Mouse (Mus musculus): ENCODE measurements around the gene Atf5. TPM values are rescaled to one million over a fixed set of nuclear protein-coding genes. Genes with fewer than 3 reads are reported as not detected.

Gene Atf5
- polyA plus RNA-seq, 2 experiments: 3.7 to 47.9 TPM

- H3K27ac ChIP-seq (replicated peaks; ENCODE audit: low read depth, low read length): no peak overlapping the region
Measured at GRCm38 (mm10) chr7:44810819-44811557, 5.5 kb downstream of the Atf5 start.

GRCm38 (mm10) chr7:44810365-44810764 is 6.1 kb downstream of the Atf5 start:
- Histone ChIP-seq H3K4me1 (ENCODE audit: control insufficient read depth, insufficient read depth, low read length) (peaks cover 5% of the 10 kb centered on the region), H3K4me3 (replicated peaks; ENCODE audit: low read length) (no peak overlapping the region), H3K36me3 (ENCODE audit: control insufficient read depth, insufficient read depth, low read length) (peaks cover 11% of the 10 kb centered on the region; the same call in 1 of the 2 replicates), H3K27ac (replicated peaks; ENCODE audit: low read depth, low read length) (no peak overlapping the region), H3K4me2 (replicated peaks; ENCODE audit: low read depth, low read length, severe bottlenecking) (no peak overlapping the region), H3K9ac (ENCODE audit: low read depth, low read length, severe bottlenecking) (no peak overlapping the region), H3K9me3 (ENCODE audit: control insufficient read depth, low read length) (no peaks in the 10 kb centered on the region), H3K27me3 (ENCODE audit: control insufficient read depth, insufficient read depth, low read length) (no peaks in the 10 kb centered on the region)
- ATAC-seq (ENCODE audit: low FRiP score, low read depth) (no peak), DNase-seq (ENCODE audit: low spot score) (no peak)
- WGBS: 85% methylated on average over 4 of the region's 4 CpGs
- no peak for TF ChIP-seq POLR2A (IDR thresholded peaks at IDR 0.05; ENCODE audit: borderline replicate concordance, extremely low read depth, insufficient read depth, insufficient read length)

More at GRCm38 (mm10) chr7:44810819-44811557, 5.5 kb downstream of the Atf5 start:
- Histone ChIP-seq H3K4me2 (replicated peaks; ENCODE audit: low read depth, low read length, severe bottlenecking) (no peak overlapping the region), H3K4me1 (ENCODE audit: control insufficient read depth, insufficient read depth, low read length) (peaks cover 5% of the 10 kb centered on the region), H3K9me3 (ENCODE audit: control insufficient read depth, low read length) (no peaks in the 10 kb centered on the region), H3K36me3 (ENCODE audit: control insufficient read depth, insufficient read depth, low read length) (peaks cover 11% of the 10 kb centered on the region; the same call in 1 of the 2 replicates), H3K4me3 (replicated peaks; ENCODE audit: low read length) (no peak overlapping the region), H3K27me3 (ENCODE audit: control insufficient read depth, insufficient read depth, low read length) (no peaks in the 10 kb centered on the region), H3K9ac (ENCODE audit: low read depth, low read length, severe bottlenecking) (no peak overlapping the region)
- ATAC-seq (ENCODE audit: low FRiP score, low read depth) (no peak), DNase-seq (ENCODE audit: low spot score) (no peak)
- WGBS: 91% methylated on average over 7 of the region's 7 CpGs
- no peak for TF ChIP-seq POLR2A (IDR thresholded peaks at IDR 0.05; ENCODE audit: borderline replicate concordance, extremely low read depth, insufficient read depth, insufficient read length)

- ATAC-seq (ENCODE audit: low FRiP score, low read depth) (no peak), DNase-seq (ENCODE audit: low spot score) (no peak)
- Histone ChIP-seq H3K9ac (ENCODE audit: low read depth, low read length, severe bottlenecking) (no peak overlapping the region), H3K4me2 (replicated peaks; ENCODE audit: low read depth, low read length, severe bottlenecking) (no peak overlapping the region), H3K27me3 (ENCODE audit: control insufficient read depth, insufficient read depth, low read length) (no peaks in the 10 kb centered on the region), H3K9me3 (ENCODE audit: control insufficient read depth, low read length) (no peaks in the 10 kb centered on the region), H3K4me1 (ENCODE audit: control insufficient read depth, insufficient read depth, low read length) (no peaks in the 10 kb centered on the region), H3K27ac (replicated peaks; ENCODE audit: low read depth, low read length) (no peak overlapping the region), H3K36me3 (ENCODE audit: control insufficient read depth, insufficient read depth, low read length) (peaks cover 11% of the 10 kb centered on the region; the same call in 1 of the 2 replicates), H3K4me3 (replicated peaks; ENCODE audit: low read length) (no peak overlapping the region)
- WGBS: 86% methylated on average over 3 of the region's 3 CpGs
- no peak for TF ChIP-seq POLR2A (IDR thresholded peaks at IDR 0.05; ENCODE audit: borderline replicate concordance, extremely low read depth, insufficient read depth, insufficient read length)
Measured at GRCm38 (mm10) chr7:44809466-44809865, 7.0 kb downstream of the Atf5 start.

GRCm38 (mm10) chr7:44808927-44809326 is 7.5 kb downstream of the Atf5 start:
- Histone ChIP-seq H3K9me3 (ENCODE audit: control insufficient read depth, low read length) (no peaks in the 10 kb centered on the region), H3K27ac (replicated peaks; ENCODE audit: low read depth, low read length) (no peak overlapping the region), H3K27me3 (ENCODE audit: control insufficient read depth, insufficient read depth, low read length) (no peaks in the 10 kb centered on the region), H3K4me3 (replicated peaks; ENCODE audit: low read length) (no peak overlapping the region), H3K4me2 (replicated peaks; ENCODE audit: low read depth, low read length, severe bottlenecking) (no peak overlapping the region), H3K4me1 (ENCODE audit: control insufficient read depth, insufficient read depth, low read length) (no peaks in the 10 kb centered on the region), H3K9ac (ENCODE audit: low read depth, low read length, severe bottlenecking) (no peak overlapping the region), H3K36me3 (ENCODE audit: control insufficient read depth, insufficient read depth, low read length) (peaks cover 9% of the 10 kb centered on the region; the same call in 1 of the 2 replicates)
- WGBS: 84% methylated on average over 2 of the region's 2 CpGs
- no peak for DNase-seq (ENCODE audit: low spot score)
- no peak for TF ChIP-seq POLR2A (IDR thresholded peaks at IDR 0.05; ENCODE audit: borderline replicate concordance, extremely low read depth, insufficient read depth, insufficient read length)
- ATAC-seq (ENCODE audit: low FRiP score, low read depth): no peak

GRCm38 (mm10) chr7:44792781-44793180 is 23.7 kb downstream of the Atf5 start:
- no peak overlapping the region for H3K27ac ChIP-seq (replicated peaks; ENCODE audit: low read depth, low read length)
- H3K4me2 ChIP-seq (replicated peaks; ENCODE audit: low read depth, low read length, severe bottlenecking): no peak overlapping the region
- TF ChIP-seq POLR2A (IDR thresholded peaks at IDR 0.05; ENCODE audit: borderline replicate concordance, extremely low read depth, insufficient read depth, insufficient read length): no peak
- 83% methylated on average over 6 of the region's 6 CpGs for WGBS
- H3K9me3 ChIP-seq (ENCODE audit: control insufficient read depth, low read length): no peaks in the 10 kb centered on the region
- DNase-seq (ENCODE audit: low spot score) (no peak), ATAC-seq (ENCODE audit: low FRiP score, low read depth) (no peak)
- no peaks in the 10 kb centered on the region for H3K36me3 ChIP-seq (ENCODE audit: control insufficient read depth, insufficient read depth, low read length)
- H3K9ac ChIP-seq (ENCODE audit: low read depth, low read length, severe bottlenecking): no peak overlapping the region
- no peak overlapping the region for H3K4me3 ChIP-seq (replicated peaks; ENCODE audit: low read length)
- no peaks in the 10 kb centered on the region for H3K27me3 ChIP-seq (ENCODE audit: control insufficient read depth, insufficient read depth, low read length)
- H3K4me1 ChIP-seq (ENCODE audit: control insufficient read depth, insufficient read depth, low read length): no peaks in the 10 kb centered on the region

Data from limb, embryonic 14.5 days (tissue).